Mouse (Mus musculus) heart, postnatal 25 days (tissue): ENCODE data around the gene Crybb3. TPM values are rescaled to one million over a fixed set of nuclear protein-coding genes. Genes with fewer than 3 reads are reported as not detected.

ENCODE experiments used
- DNase-seq: peaks from one replicate; pipeline ENCODE4 v3.0.0; 2022; ENCODE audit warnings: low spot score
- intact Hi-C: fragments of 180-260 bp; cut with DNase I; formaldehyde crosslinking; loops from one replicate; pipeline ENCODE4 v1.15.1; 2025
- total RNA-seq, 2 experiments: library from RNA; stranded (reverse); gene quantifications; 2 replicates each; pipeline ENCODE4 v1.2.3; 2021

The Crybb3 gene
- total RNA-seq, 2 experiments from 2014 or later: 1.3 to 2.0 TPM

GRCm38 (mm10) chr5:113106594-113106993, 25.2 kb upstream of the Crybb3 start:
- no peak for DNase-seq
- intact Hi-C loops: no loop called here

GRCm38 (mm10) chr5:113105481-113105880, 24.1 kb upstream of the Crybb3 start:
- no peak for DNase-seq
- intact Hi-C loops: no loop called here

- intact Hi-C loops: no loop called here
Observed at GRCm38 (mm10) chr5:113105035-113105434, 23.7 kb upstream of the Crybb3 start.

GRCm38 (mm10) chr5:113102455-113102854, 21.1 kb upstream of the Crybb3 start:
- DNase-seq: no peak
- intact Hi-C loops: no loop called here

More at GRCm38 (mm10) chr5:113105035-113105434, 23.7 kb upstream of the Crybb3 start:
- DNase-seq: no peak

- intact Hi-C loops: no loop called here
- no peak for DNase-seq
Observed at GRCm38 (mm10) chr5:113101457-113101856, 20.1 kb upstream of the Crybb3 start.

GRCm38 (mm10) chr5:113100422-113100821, 19.0 kb upstream of the Crybb3 start:
- intact Hi-C loops: no loop called here
- DNase-seq: no peak

GRCm38 (mm10) chr5:113099546-113099945, 18.2 kb upstream of the Crybb3 start:
- intact Hi-C loops: loop anchor here (1.0 to 2.0 kb wide), 3 partner anchors 56 to 127 kb away; partner anchors contain the start of gene Tmem211
- DNase-seq: peak; percentile 67

- intact Hi-C loops: no loop called here
- no peak for DNase-seq
Observed at GRCm38 (mm10) chr5:113097551-113097950, 16.2 kb upstream of the Crybb3 start.

GRCm38 (mm10) chr5:113095456-113095855, 14.1 kb upstream of the Crybb3 start:
- no peak for DNase-seq
- intact Hi-C loops: no loop called here

- no peak for DNase-seq
- intact Hi-C loops: no loop called here
Observed at GRCm38 (mm10) chr5:113092406-113092805, 11.0 kb upstream of the Crybb3 start.

GRCm38 (mm10) chr5:113091162-113091561, 9.8 kb upstream of the Crybb3 start:
- intact Hi-C loops: no loop called here

GRCm38 (mm10) chr5:113090750-113091149, 9.4 kb upstream of the Crybb3 start:
- DNase-seq: no peak
- intact Hi-C loops: no loop called here

More at GRCm38 (mm10) chr5:113091162-113091561, 9.8 kb upstream of the Crybb3 start:
- no peak for DNase-seq

- intact Hi-C loops: no loop called here
Observed at GRCm38 (mm10) chr5:113090077-113090690, 8.8 kb upstream of the Crybb3 start.

GRCm38 (mm10) chr5:113087465-113087864, 6.1 kb upstream of the Crybb3 start:
- DNase-seq: no peak
- intact Hi-C loops: no loop called here

More at GRCm38 (mm10) chr5:113090077-113090690, 8.8 kb upstream of the Crybb3 start:
- DNase-seq: no peak

- intact Hi-C loops: no loop called here
- no peak for DNase-seq
Observed at GRCm38 (mm10) chr5:113086990-113087389, 5.6 kb upstream of the Crybb3 start.

- intact Hi-C loops: no loop called here
- no peak for DNase-seq
Observed at GRCm38 (mm10) chr5:113086439-113086838, 5.1 kb upstream of the Crybb3 start.

GRCm38 (mm10) chr5:113085931-113086330, 4.5 kb upstream of the Crybb3 start:
- no peak for DNase-seq
- intact Hi-C loops: no loop called here

GRCm38 (mm10) chr5:113084309-113084708, 2.9 kb upstream of the Crybb3 start:
- DNase-seq: no peak
- intact Hi-C loops: no loop called here

- intact Hi-C loops: no loop called here
- peak; percentile 29 for DNase-seq
Observed at GRCm38 (mm10) chr5:113082356-113083168, 1.2 kb upstream of the Crybb3 start.

- intact Hi-C loops: no loop called here
- DNase-seq: no peak
Observed at GRCm38 (mm10) chr5:113081020-113081419, 364 bp downstream of the Crybb3 start.

GRCm38 (mm10) chr5:113079783-113080182, 1.6 kb downstream of the Crybb3 start:
- no peak for DNase-seq
- intact Hi-C loops: no loop called here
